In genomic region chr1:179517713-179518465, GRCm38 (mm10) we compare ENCODE assay signal across 8 mouse cellular contexts. TPM values are rescaled to one million over a fixed set of nuclear protein-coding genes. Genes with fewer than 3 reads are reported as not detected.
DNase-seq lines count a peak whose midpoint lies in the region; ATAC-seq and TF ChIP-seq lines count a peak whose summit lies in the region.

Gene Smyd3, minus strand, starts transcription at chr1:179518041.

- peak; percentile 96 for TF ChIP-seq POLR2A in ES-Bruce4 (IDR thresholded peaks at IDR 0.05; ENCODE audit: insufficient read depth, low read length)

- no peaks in the 10 kb centered on the region for H3K4me1 ChIP-seq in ES-Bruce4 (ENCODE audit: control insufficient read depth, insufficient read depth, low read length)
- H3K4me1 ChIP-seq in forebrain, embryonic 13.5 days: peaks cover 11% of the 10 kb centered on the region
- H3K4me1 ChIP-seq in neural tube, embryonic 15.5 days: peaks cover 12% of the 10 kb centered on the region

- H3K9ac ChIP-seq in ES-Bruce4 (ENCODE audit: low read depth, poor library complexity, severe bottlenecking): peak within 1 kb of the TSS; percentile 61
- H3K9ac ChIP-seq in forebrain, embryonic 13.5 days: peak within 1 kb of the TSS; percentile 69
- H3K9ac ChIP-seq in neural tube, embryonic 15.5 days (replicated peaks): peak within 1 kb of the TSS; percentile 63

- intact Hi-C loops in heart, postnatal 14 days (cut with DNase I): no loop called here

- H3K27ac ChIP-seq in ES-Bruce4 (ENCODE audit: insufficient read depth, low read length): no peak within 1 kb of the TSS
- no peak within 1 kb of the TSS for H3K27ac ChIP-seq in forebrain, embryonic 13.5 days
- H3K27ac ChIP-seq in neural tube, embryonic 15.5 days (replicated peaks): 0 out of 2 replicates have a peak within 1 kb of the TSS, but pooled peaks have one; percentile 42

- H3K4me3 ChIP-seq in ES-Bruce4 (ENCODE audit: low read depth, low read length): peak within 1 kb of the TSS; percentile 71
- peak within 1 kb of the TSS; percentile 67 for H3K4me3 ChIP-seq in forebrain, embryonic 13.5 days
- H3K4me3 ChIP-seq in neural tube, embryonic 15.5 days (replicated peaks): peak within 1 kb of the TSS; percentile 62

- ATAC-seq in cerebellum, adult (ENCODE audit: insufficient number of reproducible peaks, low FRiP score, low TSS enrichment): peak; percentile 90
- peak; percentile 90 for ATAC-seq in forebrain, embryonic 13.5 days
- peak; percentile 92 for ATAC-seq in neural tube, embryonic 15.5 days (ENCODE audit: low FRiP score)

- TF ChIP-seq CTCF in ES-Bruce4 (IDR thresholded peaks at IDR 0.05; ENCODE audit: low read depth, low read length): peak; percentile 14

- peak; percentile 62 for TF ChIP-seq EP300 in ES-Bruce4 (IDR thresholded peaks at IDR 0.05; ENCODE audit: insufficient read depth, low read depth, low read length)

- no peaks in the 10 kb centered on the region for H3K27me3 ChIP-seq in ES-Bruce4 (ENCODE audit: control insufficient read depth, insufficient read depth, low read length, poor library complexity, severe bottlenecking)
- H3K27me3 ChIP-seq in forebrain, embryonic 13.5 days: no peaks in the 10 kb centered on the region
- H3K27me3 ChIP-seq in neural tube, embryonic 15.5 days (replicated peaks): 0 out of 2 replicates have a peak, but pooled peaks cover 3% of the 10 kb centered on the region

- no peaks in the 10 kb centered on the region for H3K9me3 ChIP-seq in ES-Bruce4 (replicated peaks; ENCODE audit: control insufficient read depth, insufficient read depth, low read length, poor library complexity, severe bottlenecking)
- H3K9me3 ChIP-seq in forebrain, embryonic 13.5 days (replicated peaks): no peaks in the 10 kb centered on the region
- no peaks in the 10 kb centered on the region for H3K9me3 ChIP-seq in neural tube, embryonic 15.5 days (replicated peaks)

- 7% methylated on average over 39 of the region's 39 CpGs for WGBS in forebrain, embryonic 13.5 days
- 7% methylated on average over 39 of the region's 39 CpGs for WGBS in neural tube, embryonic 15.5 days

- DNase-seq in heart, postnatal 14 days: peak; percentile 86 to 89
- DNase-seq in layer of hippocampus, adult 11-12 months (ENCODE audit: low spot score): peak; percentile 87
- DNase-seq in lung, adult 18-20 months: peak; percentile 82 to 86
- DNase-seq in testis, postnatal 14 days (ENCODE audit: low spot score): peak; percentile 88

- H3K4me2 ChIP-seq in forebrain, embryonic 13.5 days: peak within 1 kb of the TSS; percentile 97
- H3K4me2 ChIP-seq in neural tube, embryonic 15.5 days: peak within 1 kb of the TSS; percentile 97

- no peaks in the 10 kb centered on the region for H3K36me3 ChIP-seq in ES-Bruce4 (ENCODE audit: control insufficient read depth, insufficient read depth, low read length, poor library complexity, severe bottlenecking)
- H3K36me3 ChIP-seq in forebrain, embryonic 13.5 days (ENCODE audit: poor library complexity, severe bottlenecking): no peaks in the 10 kb centered on the region
- H3K36me3 ChIP-seq in neural tube, embryonic 15.5 days: no peaks in the 10 kb centered on the region

RNA-seq across cellular contexts. Expression of gene Smyd3, which starts in this region (rescaled TPM):
- polyA plus RNA-seq in ES-Bruce4 (2011; ENCODE audit: insufficient read depth, insufficient read length, low read depth, missing spikeins): 40.2 and 44.0 TPM in 2 replicates
- polyA plus RNA-seq in forebrain, embryonic 13.5 days (2015; fragmentation: Nextera tagmentation; extraction: Ambion mirVana): 13.5 and 13.7 TPM in 2 replicates
- 1 to 10 TPM; 5.9 to 9.3 TPM for total RNA-seq in heart, postnatal 14 days (2021)
- polyA plus RNA-seq in neural tube, embryonic 15.5 days (2015; fragmentation: Nextera tagmentation; extraction: Ambion mirVana): 26.0 and 26.7 TPM in 2 replicates
